Mouse (Mus musculus) megakaryocyte, adult 5-6 weeks (primary cell): ENCODE results near the gene Abcb5. TPM values are rescaled to one million over a fixed set of nuclear protein-coding genes. Genes with fewer than 3 reads are reported as not detected.

ENCODE experiments used
- ATAC-seq: 2 replicates; pipeline ENCODE4 v1.8.0; 2016; ENCODE audit warnings: mild to moderate bottlenecking, inconsistent platforms; ENCODE audit not compliant: poor library complexity, severe bottlenecking
- total RNA-seq, 2 experiments: library from RNA; stranded (forward) in 1 of 2; stranded (reverse) in 1 of 2; fragments of 153-499, 151-499 nt in 1 of 2; fragments of 221-1000, 200-1000 nt in 1 of 2; gene quantifications; 2 replicates each; pipeline versions ENCODE4 v1.2.3 to v1.2.4; 2015 to 2017

Gene Abcb5
- total RNA-seq, 2 experiments from 2014 or later: not detected

GRCm38 (mm10) chr12:118848496-118849202, 117.6 kb downstream of the Abcb5 start:
- no peak for ATAC-seq

DNA sequence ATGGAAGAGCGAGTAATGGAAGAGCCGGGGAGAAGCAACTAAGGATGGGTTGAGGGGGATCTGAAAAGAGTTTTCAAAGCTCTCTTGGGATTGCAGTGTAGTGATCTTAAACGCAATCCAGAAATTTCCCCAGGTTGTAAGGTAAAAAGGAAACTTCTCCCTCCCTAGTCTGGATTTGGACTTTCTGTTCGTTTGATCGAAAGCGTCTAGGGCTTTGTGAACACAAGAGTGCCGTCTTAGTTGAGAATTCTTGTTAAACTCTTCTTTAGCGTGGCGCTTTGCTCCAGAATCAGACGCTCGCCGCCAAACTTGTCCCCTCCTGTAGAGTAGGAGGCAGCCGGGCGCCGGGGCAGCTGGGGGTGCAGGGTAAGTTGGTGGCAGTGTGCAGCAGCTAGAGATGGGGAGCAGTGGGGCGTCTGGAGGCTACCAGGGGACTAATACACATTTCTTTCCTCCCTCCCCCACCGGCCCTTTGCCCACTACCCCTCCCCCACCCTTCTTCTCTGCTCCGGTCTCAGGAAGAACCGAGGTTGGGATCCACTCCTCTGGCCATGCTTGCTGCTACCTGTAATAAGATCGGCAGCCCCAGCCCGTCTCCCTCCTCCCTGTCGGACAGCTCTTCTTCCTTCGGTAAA, 118.2 kb downstream of the Abcb5 start:
- no peak for ATAC-seq

DNA sequence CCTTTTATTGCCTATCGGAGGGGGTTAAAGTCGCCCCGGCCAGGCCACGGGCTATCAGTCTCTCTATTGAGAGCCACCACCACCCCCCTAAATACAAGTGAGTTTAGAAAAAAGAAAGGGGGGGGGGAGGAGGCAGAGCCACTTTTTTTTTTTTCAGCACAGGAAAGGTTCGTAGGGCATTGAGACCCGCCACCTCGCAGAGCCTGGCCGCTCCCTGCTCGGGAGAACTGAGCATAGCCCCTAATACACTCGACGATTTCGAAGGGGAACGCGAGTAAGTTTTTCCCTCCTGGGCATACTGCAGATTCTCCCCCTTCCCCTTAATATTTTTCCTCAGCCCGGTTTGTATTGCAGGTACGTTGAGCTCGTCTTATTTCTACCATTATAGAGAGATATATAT, 118.8 kb downstream of the Abcb5 start:
- ATAC-seq: no peak

DNA sequence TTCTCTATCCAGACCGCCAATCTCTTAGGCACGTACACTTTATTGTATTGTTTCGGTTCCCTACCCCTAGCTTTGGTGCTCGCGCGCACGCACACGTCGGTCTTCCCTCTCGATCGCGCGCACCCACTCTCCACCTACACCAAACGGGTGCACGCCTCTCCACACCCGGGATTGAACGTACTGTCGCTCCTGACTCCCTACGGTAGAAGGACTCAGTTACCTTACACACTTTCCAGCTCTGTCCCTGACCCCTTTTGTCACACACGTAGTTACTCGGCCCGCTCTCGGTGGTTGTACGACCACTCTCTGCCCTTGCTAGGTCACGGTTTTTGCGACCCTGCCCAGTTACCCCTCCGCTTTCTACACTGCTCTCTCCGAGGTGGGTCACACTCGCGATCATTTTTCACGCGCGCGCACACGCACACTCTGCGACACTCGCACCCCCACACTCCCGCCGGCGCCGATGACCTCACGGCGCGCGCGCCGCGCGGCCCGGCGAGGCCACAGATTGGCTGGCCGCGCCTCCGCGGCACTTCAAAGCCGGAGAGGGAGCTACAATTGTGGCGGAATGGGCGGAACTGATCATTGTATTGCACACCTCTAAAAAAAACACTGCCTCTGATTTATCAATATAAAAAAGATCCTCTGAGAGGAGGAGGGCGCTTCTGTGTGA, 119.4 kb downstream of the Abcb5 start:
- peak; percentile 78 for ATAC-seq

- no peak for ATAC-seq
These were observed 120.0 kb downstream of the Abcb5 start, which contains the start of gene Sp8 for GRCm38 (mm10) chr12:118846221-118846620. Sp8 (plus strand) TSS chr12:118846329.

GRCm38 (mm10) chr12:118845351-118845750, 120.9 kb downstream of the Abcb5 start:
- ATAC-seq: no peak

DNA sequence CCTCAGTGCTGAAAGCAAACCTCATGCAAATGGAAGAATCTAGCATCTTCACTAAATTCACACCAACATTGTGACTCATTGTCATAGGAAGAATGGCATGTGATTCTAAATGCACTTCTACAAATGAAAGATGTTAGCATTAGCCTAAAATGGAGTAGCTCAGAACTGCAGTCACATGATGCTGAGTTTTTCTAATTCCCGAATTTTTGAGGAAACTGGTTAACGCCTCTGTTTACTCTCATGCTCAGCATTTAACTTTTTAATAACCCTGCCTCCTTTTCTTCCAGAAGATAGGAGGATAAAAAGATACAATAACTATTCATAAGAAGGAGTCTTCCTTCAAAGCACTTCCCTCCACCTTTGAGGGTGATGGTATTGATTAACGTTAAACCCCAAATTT, 121.4 kb downstream of the Abcb5 start:
- no peak for ATAC-seq

DNA sequence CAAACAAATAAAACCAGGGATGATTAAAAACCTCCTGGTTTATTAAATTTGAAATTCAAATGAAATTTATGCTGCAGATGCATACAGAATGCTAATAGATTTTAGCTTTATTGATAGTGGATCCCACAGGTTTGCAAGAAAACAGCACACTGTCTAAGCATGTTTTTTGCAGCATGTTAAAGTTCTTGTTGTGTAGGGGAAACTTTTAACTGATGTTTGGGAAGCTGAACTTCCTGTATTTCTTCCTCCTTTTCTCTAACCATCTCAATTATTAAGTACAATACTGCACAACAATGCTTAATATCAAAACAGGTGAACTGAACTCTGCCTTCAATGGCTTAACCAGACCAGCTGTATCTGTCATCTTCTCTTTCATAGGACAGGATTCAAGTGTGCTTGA, 122.1 kb downstream of the Abcb5 start:
- ATAC-seq: no peak

- 0 out of 2 replicates have a peak, but pooled peaks have one; percentile 14 for ATAC-seq
These were observed 123.4 kb downstream of the Abcb5 start for GRCm38 (mm10) chr12:118842671-118843411.

DNA sequence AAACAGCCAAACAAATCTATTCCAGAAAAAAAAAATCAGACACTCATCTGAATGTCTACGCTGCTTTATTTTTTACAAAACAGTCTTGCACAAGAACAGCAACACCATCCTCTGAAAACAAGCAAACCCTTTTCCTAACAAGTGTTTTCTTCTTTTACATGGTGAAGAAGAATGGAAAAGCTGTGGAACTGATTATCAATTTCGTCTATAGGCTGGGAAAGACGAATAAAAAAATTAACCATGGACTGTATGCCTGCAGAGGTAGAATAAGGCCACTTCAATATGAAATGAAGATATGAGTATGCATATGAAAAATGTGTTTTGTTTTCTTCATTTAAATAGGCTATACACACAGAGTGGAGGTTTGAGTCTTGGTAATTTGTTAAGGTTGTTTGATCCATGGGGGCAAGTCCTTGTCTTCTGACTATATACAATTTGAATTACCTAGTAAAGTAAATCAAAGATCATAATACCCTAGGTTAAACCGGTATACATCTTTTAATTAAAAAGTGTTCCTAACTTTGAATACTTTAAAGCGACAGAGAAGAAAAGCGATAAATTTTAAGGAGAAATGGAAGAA, 124.2 kb downstream of the Abcb5 start:
- no peak for ATAC-seq

- ATAC-seq: no peak
These were observed 124.8 kb downstream of the Abcb5 start for GRCm38 (mm10) chr12:118841381-118841922.

GRCm38 (mm10) chr12:118840861-118841260, 125.4 kb downstream of the Abcb5 start:
- no peak for ATAC-seq

GRCm38 (mm10) chr12:118840301-118840700, 125.9 kb downstream of the Abcb5 start:
- ATAC-seq: no peak

DNA sequence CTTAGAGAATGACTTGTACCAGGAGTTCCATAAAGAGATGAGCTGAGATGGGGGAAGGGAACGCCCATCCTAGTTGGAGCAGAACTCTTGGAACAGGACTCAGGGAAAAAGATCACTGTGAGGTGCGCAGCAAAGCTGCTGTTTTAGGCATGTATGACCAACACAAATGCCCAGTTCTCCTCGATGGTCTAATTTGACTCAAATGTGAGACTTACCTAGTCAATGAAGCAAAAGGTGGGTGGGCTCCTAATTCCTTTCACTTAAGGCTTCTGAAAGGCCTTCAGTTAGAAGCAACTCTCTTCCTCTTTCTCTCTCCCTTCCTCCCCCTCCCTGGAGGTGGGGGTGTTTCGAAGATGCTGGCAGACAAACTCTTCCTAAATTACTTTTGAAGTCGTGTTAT, 126.8 kb downstream of the Abcb5 start:
- no peak for ATAC-seq

DNA sequence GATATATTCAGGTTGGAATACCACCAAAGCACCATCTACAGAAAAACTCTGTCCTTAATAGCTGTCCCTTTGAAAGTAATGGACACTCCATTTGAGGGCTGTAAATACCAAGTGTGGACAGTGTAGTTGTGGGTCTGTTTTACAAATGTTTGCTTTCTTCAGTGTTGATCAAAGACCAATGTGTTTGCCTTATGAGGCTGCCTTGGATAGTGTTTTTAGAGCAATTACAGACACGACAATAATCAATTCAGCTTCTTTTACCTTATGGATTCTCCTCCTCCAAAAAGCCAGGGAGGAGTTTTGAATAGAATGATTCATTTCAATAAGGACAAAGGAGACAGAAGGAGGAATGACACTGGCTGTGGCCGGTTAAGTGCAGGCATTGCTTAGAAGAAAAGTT, 128.0 kb downstream of the Abcb5 start:
- no peak for ATAC-seq

DNA sequence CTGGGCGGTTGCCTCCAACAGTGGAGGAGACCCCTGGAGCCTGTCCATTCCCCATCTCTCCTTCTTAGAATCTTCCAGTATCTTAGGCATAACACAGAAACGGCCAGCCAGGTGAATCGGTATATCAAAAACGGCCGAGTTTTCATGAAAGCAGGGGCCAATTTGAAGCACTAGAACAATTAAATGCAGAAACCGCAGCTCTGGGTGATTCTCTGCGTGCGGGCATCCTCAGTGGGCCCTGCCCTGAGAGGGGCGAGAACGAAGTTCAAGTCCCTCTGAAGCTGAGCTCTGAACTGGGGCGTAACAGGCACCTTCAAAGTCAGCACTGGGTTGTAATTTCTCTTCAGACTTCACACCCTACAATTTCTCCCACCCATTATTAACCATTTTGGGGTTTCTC, 128.9 kb downstream of the Abcb5 start:
- no peak for ATAC-seq

DNA sequence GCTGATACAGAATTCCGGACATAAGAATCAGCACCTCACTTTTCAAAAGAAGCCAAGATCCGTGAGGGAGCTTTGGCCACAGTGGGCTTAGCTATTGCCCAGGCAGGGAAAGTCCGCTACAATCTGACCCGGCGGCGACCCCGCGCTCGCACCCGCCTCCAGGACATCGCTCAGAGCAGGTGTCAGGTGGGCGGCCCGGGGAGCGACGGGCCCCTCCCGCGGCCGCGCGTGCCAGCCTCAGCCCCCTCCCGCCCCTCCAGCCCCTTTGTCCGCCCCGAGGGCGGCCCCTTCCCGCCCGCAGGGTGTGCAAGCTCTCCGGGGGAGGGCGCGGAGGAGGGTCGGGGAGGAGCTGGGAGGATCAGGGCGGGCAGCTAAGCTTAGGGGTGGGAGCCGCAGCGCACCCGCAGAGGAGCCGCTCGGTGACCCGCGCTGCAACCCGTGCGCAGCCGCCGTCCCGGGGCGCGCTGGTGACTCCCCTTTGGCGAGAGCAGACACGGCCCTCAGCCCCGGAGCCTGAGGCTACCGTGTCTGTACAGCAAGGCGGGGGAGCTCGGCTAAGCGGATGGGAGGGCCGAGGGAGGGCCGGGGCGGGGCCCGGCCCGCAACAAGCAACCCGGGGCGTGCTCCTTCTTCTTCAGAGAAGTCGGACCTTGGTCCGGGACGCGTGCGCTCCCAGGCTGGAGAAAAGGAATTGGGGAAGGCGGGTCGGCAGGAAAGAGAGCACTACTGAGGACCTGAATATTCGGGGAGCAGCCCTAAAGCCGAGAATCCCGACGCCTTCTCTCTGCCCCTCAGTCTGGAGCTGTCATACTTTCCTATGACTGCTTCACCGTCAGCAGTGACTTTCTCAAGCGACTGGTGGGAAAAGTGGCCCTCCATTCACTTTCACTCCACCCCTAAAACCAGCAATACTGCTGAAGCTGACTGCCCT, 129.5 kb downstream of the Abcb5 start:
- peak; percentile 51 for ATAC-seq

DNA sequence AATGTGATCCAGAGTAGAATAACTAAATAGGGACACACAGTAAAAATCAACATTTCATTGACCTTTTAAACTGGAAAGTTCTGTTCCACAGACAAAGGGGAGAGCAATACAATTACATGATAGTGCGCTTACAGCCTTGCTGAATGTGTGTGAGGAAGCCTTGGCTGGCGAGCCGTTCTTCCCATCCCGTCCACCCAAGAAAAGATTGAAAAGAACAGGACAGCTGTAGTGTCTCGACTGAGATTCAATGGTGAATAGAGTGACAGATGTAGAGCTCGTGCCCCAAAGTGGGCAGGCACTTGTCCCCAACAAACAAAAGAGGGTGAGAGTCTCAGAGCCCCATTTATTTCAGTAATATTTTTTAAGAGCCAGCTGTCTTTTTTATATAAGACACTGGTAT, 136.3 kb downstream of the Abcb5 start:
- no peak for ATAC-seq
